Comparison of ENCODE assay signal across 8 mouse cellular contexts in the genomic region with DNA sequence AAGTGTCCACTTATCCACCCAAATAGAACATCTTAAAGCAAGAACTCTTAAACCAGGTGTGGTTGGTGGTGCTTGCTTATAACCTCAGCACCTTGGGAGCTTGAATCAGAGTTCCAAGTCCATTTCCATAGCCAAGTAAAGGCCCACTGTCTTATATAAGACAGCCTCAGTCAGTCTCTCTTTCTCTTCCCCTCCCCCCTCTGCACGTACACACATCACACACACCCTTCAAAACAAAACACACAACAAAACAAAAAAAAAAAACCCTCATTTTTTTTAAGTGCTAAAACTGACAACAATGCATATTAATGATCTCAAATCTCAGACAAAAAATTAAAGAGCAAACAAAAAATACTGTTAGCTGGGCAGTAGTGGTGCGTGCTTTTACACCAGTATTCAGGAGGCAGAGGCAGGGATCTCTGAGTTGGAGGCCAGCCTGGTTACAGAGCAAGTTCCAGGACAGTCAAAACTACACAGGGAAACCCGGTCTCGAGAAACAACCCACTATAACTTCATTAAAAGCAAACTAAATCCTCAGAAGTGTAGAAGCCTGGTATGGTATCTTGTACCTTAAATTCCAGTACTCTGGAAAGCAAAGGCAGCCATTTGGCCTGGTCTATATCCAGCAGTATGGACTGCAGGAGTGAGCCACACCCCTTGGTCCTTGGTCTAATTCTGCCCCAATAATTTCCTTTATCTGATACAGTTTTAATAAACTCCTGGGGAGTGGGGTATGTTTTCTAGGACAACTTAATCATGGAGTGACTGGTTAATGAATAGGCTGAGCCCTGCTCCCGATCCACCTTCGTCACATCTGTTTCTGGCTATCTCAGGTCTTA. TPM values are rescaled to one million over a fixed set of nuclear protein-coding genes. Genes with fewer than 3 reads are reported as not detected.
A peak's percentile ranks its signal among the peaks of the same experiment; 100 is the strongest.
DNase-seq lines count a peak whose midpoint lies in the region; ATAC-seq and TF ChIP-seq lines count a peak whose summit lies in the region.

No protein-coding gene starts in this region.

- H3K9ac ChIP-seq in embryonic facial prominence, embryonic 11.5 days (replicated peaks; ENCODE audit: low read length), result peak overlapping the region; percentile 49
- peak overlapping the region; percentile 55 for H3K9ac ChIP-seq in intestine, embryonic 14.5 days (ENCODE audit: low read length)
- H3K9ac ChIP-seq in midbrain, embryonic 15.5 days, result peak overlapping the region; percentile 41

- H3K9me3 ChIP-seq in embryonic facial prominence, embryonic 11.5 days (replicated peaks; ENCODE audit: control insufficient read depth, low read length), result no peaks in the 10 kb centered on the region
- no peaks in the 10 kb centered on the region for H3K9me3 ChIP-seq in intestine, embryonic 14.5 days (ENCODE audit: control insufficient read depth, low read length)
- H3K9me3 ChIP-seq in midbrain, embryonic 15.5 days, result no peaks in the 10 kb centered on the region

- intact Hi-C loops in left cerebral cortex, postnatal 25 days (cut with DNase I), result loop anchor here (5.0 kb wide), 2 partner anchors 266 to 371 kb away; a partner anchor contains a TSS

- no peaks in the 10 kb centered on the region for H3K4me1 ChIP-seq in embryonic facial prominence, embryonic 11.5 days (ENCODE audit: control insufficient read depth, insufficient read depth, low read length)
- H3K4me1 ChIP-seq in intestine, embryonic 14.5 days (replicated peaks; ENCODE audit: control insufficient read depth, insufficient read depth, low read length), result peaks cover 24% of the 10 kb centered on the region
- H3K4me1 ChIP-seq in midbrain, embryonic 15.5 days, result peaks cover 29% of the 10 kb centered on the region

- no peak overlapping the region for H3ac ChIP-seq in C2C12 (ENCODE audit: control insufficient read depth, insufficient read length, low read depth)

- ATAC-seq in embryonic facial prominence, embryonic 11.5 days (replicated peaks; ENCODE audit: insufficient number of reproducible peaks, low FRiP score, low TSS enrichment, low read depth), result no peak
- ATAC-seq in intestine, embryonic 14.5 days (replicated peaks; ENCODE audit: low FRiP score, low TSS enrichment, low read depth), result no peak
- no peak for ATAC-seq in midbrain, embryonic 15.5 days (replicated peaks)

- no peaks in the 10 kb centered on the region for H3K27me3 ChIP-seq in C2C12 (ENCODE audit: control insufficient read depth, insufficient read depth, insufficient read length)
- H3K27me3 ChIP-seq in embryonic facial prominence, embryonic 11.5 days (ENCODE audit: control insufficient read depth, insufficient read depth, low read length), result no peaks in the 10 kb centered on the region
- no peaks in the 10 kb centered on the region for H3K27me3 ChIP-seq in intestine, embryonic 14.5 days (replicated peaks; ENCODE audit: control insufficient read depth, insufficient read depth, low read length)
- no peaks in the 10 kb centered on the region for H3K27me3 ChIP-seq in midbrain, embryonic 15.5 days (replicated peaks)

- H3K4me3 ChIP-seq in C2C12 (ENCODE audit: insufficient read depth, poor library complexity, severe bottlenecking), result peak overlapping the region; percentile 33
- H3K4me3 ChIP-seq in embryonic facial prominence, embryonic 11.5 days (ENCODE audit: low read depth, low read length), result peak overlapping the region; percentile 94
- peak overlapping the region; percentile 84 for H3K4me3 ChIP-seq in intestine, embryonic 14.5 days (ENCODE audit: low read depth, low read length)
- H3K4me3 ChIP-seq in midbrain, embryonic 15.5 days, result peak overlapping the region; percentile 71

- 31% methylated on average over 6 of the region's 6 CpGs for WGBS in embryonic facial prominence, embryonic 11.5 days
- WGBS in intestine, embryonic 14.5 days, result 27% methylated on average over 6 of the region's 6 CpGs
- WGBS in midbrain, embryonic 15.5 days, result 20% methylated on average over 6 of the region's 6 CpGs

- H3K4me2 ChIP-seq in embryonic facial prominence, embryonic 11.5 days (ENCODE audit: low read depth, low read length), result peak overlapping the region; percentile 48
- peak overlapping the region; percentile 82 for H3K4me2 ChIP-seq in intestine, embryonic 14.5 days (ENCODE audit: low read length)
- peak overlapping the region; percentile 55 for H3K4me2 ChIP-seq in midbrain, embryonic 15.5 days

- DNase-seq in cerebellum, adult 11-12 months, result peak; percentile 46
- no peak for DNase-seq in cerebellum, postnatal 4 days (ENCODE audit: low spot score in 2 of 2)
- no peak for DNase-seq in embryonic facial prominence, embryonic 11.5 days (ENCODE audit: low spot score)
- DNase-seq in intestine, embryonic 14.5 days (ENCODE audit: low spot score), result no peak
- no peak for DNase-seq in thymus, postnatal 0 days (ENCODE audit: low spot score)
- DNase-seq in left cerebral cortex, postnatal 25 days (ENCODE audit: low spot score in 2 of 2), result no peak

- H3K36me3 ChIP-seq in C2C12 (ENCODE audit: control insufficient read depth, insufficient read depth), result no peaks in the 10 kb centered on the region
- no peaks in the 10 kb centered on the region for H3K36me3 ChIP-seq in embryonic facial prominence, embryonic 11.5 days (replicated peaks; ENCODE audit: control insufficient read depth, insufficient read depth, low read depth, low read length)
- H3K36me3 ChIP-seq in intestine, embryonic 14.5 days (ENCODE audit: control insufficient read depth, insufficient read depth, low read length), result no peaks in the 10 kb centered on the region
- no peaks in the 10 kb centered on the region for H3K36me3 ChIP-seq in midbrain, embryonic 15.5 days (replicated peaks)

- no peak for TF ChIP-seq CTCF in C2C12 (IDR thresholded peaks at IDR 0.05; ENCODE audit: control insufficient read depth, insufficient read depth, insufficient read length)

- H3K27ac ChIP-seq in embryonic facial prominence, embryonic 11.5 days (replicated peaks; ENCODE audit: low read depth, low read length), result peak overlapping the region; percentile 53; the same call in 1 of the 2 replicates
- H3K27ac ChIP-seq in intestine, embryonic 14.5 days (ENCODE audit: low read depth), result peak overlapping the region; percentile 95
- peak overlapping the region; percentile 91 for H3K27ac ChIP-seq in midbrain, embryonic 15.5 days

- peaks cover 37% of the 10 kb centered on the region for H3K79me2 ChIP-seq in C2C12 (ENCODE audit: control insufficient read depth, insufficient read depth)

- peaks cover 26% of the 10 kb centered on the region for H3K79me3 ChIP-seq in C2C12 (ENCODE audit: low read depth)

TF ChIP-seq in C2C12, 6 proteins besides CTCF, POLR2A, EP300 and RAD21:
- no peak for TF ChIP-seq CEBPB (IDR thresholded peaks at IDR 0.05; ENCODE audit: low read depth)
- no peak for TF ChIP-seq FOSL1 (IDR thresholded peaks at IDR 0.05; ENCODE audit: insufficient read depth, low read length, poor library complexity, severe bottlenecking)
- TF ChIP-seq MAX (IDR thresholded peaks at IDR 0.05), result no peak
- TF ChIP-seq MYOD1 (IDR thresholded peaks at IDR 0.05; ENCODE audit: control insufficient read depth, insufficient read length, low read depth), result no peak
- no peak for TF ChIP-seq MYOG (IDR thresholded peaks at IDR 0.05; ENCODE audit: control insufficient read depth, extremely low read depth, insufficient read length)
- TF ChIP-seq USF1 (IDR thresholded peaks at IDR 0.05; ENCODE audit: low read depth), result no peak

RNA-seq across cellular contexts. Expression of a gene that starts 1.3 kb away (rescaled TPM):
- 9.1 TPM for polyA plus RNA-seq in C2C12 (2012; fragmentation: generic; extraction: Trizol)
- polyA plus RNA-seq in embryonic facial prominence, embryonic 11.5 days (2014; fragmentation: Nextera tagmentation; extraction: Ambion mirVana), result 53.6 and 62.4 TPM in 2 replicates
- polyA plus RNA-seq in intestine, embryonic 14.5 days (2014; fragmentation: Nextera tagmentation; extraction: Ambion mirVana), result 51.0 and 55.8 TPM in 2 replicates
- 49.0 and 50.9 TPM in 2 replicates for polyA plus RNA-seq in midbrain, embryonic 15.5 days (2015; fragmentation: Nextera tagmentation; extraction: Ambion mirVana)
- 46.7 and 47.3 TPM in 2 replicates for polyA plus RNA-seq in thymus, postnatal 0 days (2015; fragmentation: Nextera tagmentation; extraction: Ambion mirVana)
- 10 to 100 TPM; 59.5 to 61.9 TPM for total RNA-seq in left cerebral cortex, postnatal 25 days (2021)

RNA-seq across cellular contexts. Expression of a gene that starts 49.8 kb away (rescaled TPM):
- polyA plus RNA-seq in C2C12 (2012; fragmentation: generic; extraction: Trizol), result 20.0 TPM
- 46.0 and 48.3 TPM in 2 replicates for polyA plus RNA-seq in embryonic facial prominence, embryonic 11.5 days (2014; fragmentation: Nextera tagmentation; extraction: Ambion mirVana)
- polyA plus RNA-seq in intestine, embryonic 14.5 days (2014; fragmentation: Nextera tagmentation; extraction: Ambion mirVana), result 62.1 and 67.1 TPM in 2 replicates
- 11.4 and 13.9 TPM in 2 replicates for polyA plus RNA-seq in midbrain, embryonic 15.5 days (2015; fragmentation: Nextera tagmentation; extraction: Ambion mirVana)
- polyA plus RNA-seq in thymus, postnatal 0 days (2015; fragmentation: Nextera tagmentation; extraction: Ambion mirVana), result 33.6 and 33.7 TPM in 2 replicates
- 1 to 10 TPM; 6.1 to 7.2 TPM for total RNA-seq in left cerebral cortex, postnatal 25 days (2021)

Comparison
In these comparisons a context has a peak if more than half of its experiments do, and no peak if none do; other contexts are left out.
1. H3K4me3 ChIP-seq: peak in every context shown above with its lines; median percentile 94 in embryonic facial prominence, embryonic 11.5 days; 84 in intestine, embryonic 14.5 days; 71 in midbrain, embryonic 15.5 days; 33 in C2C12.